Mouse (Mus musculus): ENCODE measurements around the gene Olfr167. TPM values are rescaled to one million over a fixed set of nuclear protein-coding genes. Genes with fewer than 3 reads are reported as not detected.
"Not testable (repeated sequence)": the region's sequence is repeated elsewhere in the genome, so short reads cannot be mapped to it uniquely, and the experiment has no call there.

The Olfr167 gene
- not detected for total RNA-seq (2021)
- long read RNA-seq, experiment 1 = 0 reads
- long read RNA-seq, experiment 2 = 0 reads

- no peak for DNase-seq
Measured at GRCm38 (mm10) chr16:19522166-19522565, at the start of gene Olfr167. Gene Olfr167 (minus strand): TSS chr16:19522266.

DNA sequence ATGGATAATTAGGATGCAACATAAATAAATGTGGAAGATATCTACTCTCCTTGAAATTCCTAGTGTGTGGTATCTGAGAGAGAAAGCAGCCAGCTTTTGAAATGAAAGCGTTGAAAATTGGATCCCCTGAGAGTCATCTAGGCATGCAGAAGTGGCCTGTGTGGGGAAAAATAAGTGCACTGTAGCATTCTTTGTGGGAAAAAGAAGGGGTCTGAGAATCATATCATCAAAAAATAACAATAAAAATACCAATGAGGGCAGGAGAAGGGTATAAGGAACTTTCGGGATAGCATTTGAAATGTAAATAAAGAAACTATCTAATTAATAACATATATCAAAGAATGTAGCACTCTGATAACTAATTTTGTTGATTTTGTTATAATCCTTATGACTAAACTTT is 49.6 kb upstream of the Olfr167 start, which contains the start of gene Olfr169:
Gene Olfr169 (minus strand): TSS at position 101 of the 400 bp plus-strand sequence.
- not testable (repeated sequence) for DNase-seq

GRCm38 (mm10) chr16:19553429-19553828 is 31.4 kb upstream of the Olfr167 start:
- not testable (repeated sequence) for DNase-seq

DNA sequence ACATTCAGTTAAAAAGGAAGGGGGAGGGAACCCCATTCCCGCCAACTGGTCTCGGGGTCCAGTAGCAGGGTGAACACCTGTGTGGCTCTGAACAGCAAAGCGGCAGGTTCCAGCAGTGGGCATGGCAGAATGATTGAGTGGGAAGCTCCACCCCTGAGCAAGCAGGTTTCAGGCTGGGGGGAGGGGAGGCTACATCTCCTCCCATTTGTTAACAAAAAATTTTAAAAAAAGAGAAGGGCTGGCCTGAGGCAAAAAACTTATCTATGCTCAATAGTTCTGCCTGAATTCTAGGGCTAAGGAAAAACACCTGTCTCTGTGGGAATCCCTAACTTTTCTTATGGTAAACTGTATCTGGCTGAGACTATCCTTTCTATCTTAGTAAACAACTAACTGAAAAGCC is 30.2 kb upstream of the Olfr167 start:
- DNase-seq = not testable (repeated sequence)

GRCm38 (mm10) chr16:19535455-19535854 is 13.4 kb upstream of the Olfr167 start, which contains the start of gene Olfr168:
Gene Olfr168 (minus strand): TSS chr16:19535555.
- DNase-seq = no peak

- no peak for DNase-seq
Measured at GRCm38 (mm10) chr16:19483394-19483793, 38.7 kb downstream of the Olfr167 start, which contains the start of gene Olfr166. Gene Olfr166 (plus strand): TSS chr16:19483694.

DNA sequence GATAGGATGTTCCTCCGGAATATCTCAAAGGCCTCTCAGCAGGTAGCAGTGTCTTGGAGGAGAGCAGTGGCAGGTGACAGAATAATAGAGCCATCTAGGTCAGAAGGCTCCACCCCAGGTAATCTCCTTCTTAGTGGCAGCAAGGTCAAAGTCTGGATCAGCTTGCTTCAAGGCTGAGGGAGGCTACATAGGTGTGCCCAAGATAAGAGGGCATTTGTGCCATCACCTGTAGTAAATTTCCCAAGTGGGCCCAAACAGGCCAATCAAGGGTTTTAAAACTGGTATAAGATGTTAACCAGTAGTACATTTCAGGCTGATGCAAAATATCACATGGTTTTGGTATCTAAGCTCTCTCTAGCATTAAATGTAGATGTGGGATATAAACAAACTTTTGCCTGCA is 57.7 kb downstream of the Olfr167 start:
- DNase-seq = no peak

Other genes starting within 250 kb of the Olfr167 start
- not detected for gene Olfr164, start 208.2 kb downstream of the Olfr167 start, total RNA-seq (2021)
- gene Olfr165, start 99.1 kb downstream of the Olfr167 start, total RNA-seq (2021) = not detected
- gene Olfr166, start 38.6 kb downstream of the Olfr167 start, total RNA-seq (2021) = not detected
- gene Olfr168, start 13.3 kb upstream of the Olfr167 start, total RNA-seq (2021) = not detected
- not detected for gene Olfr169, start 49.5 kb upstream of the Olfr167 start, total RNA-seq (2021)
- not detected for gene Olfr170, start 89.6 kb upstream of the Olfr167 start, total RNA-seq (2021)
- gene Olfr171, start 107.7 kb upstream of the Olfr167 start, total RNA-seq (2021) = not detected
- gene Lamp3, start 184.1 kb upstream of the Olfr167 start, total RNA-seq (2021) = under 1 TPM; 0.08 to 0.13 TPM
- under 1 TPM; 0.13 to 0.54 TPM for gene B3gnt5, start 237.9 kb upstream of the Olfr167 start, total RNA-seq (2021)

Data from gastrocnemius, postnatal 25 days (tissue).